Mouse (Mus musculus): Measurements from ENCODE around the gene Camta2. TPM values are rescaled to one million over a fixed set of nuclear protein-coding genes. Genes with fewer than 3 reads are reported as not detected.

Gene Camta2
- total RNA-seq, 2 experiments from 2014 or later = 232 to 256 TPM

- no peak for DNase-seq (ENCODE audit: low spot score in 2 of 2)
- intact Hi-C loops (cut with DNase I) = no loop called here
These were observed 35.6 kb downstream of the Camta2 start for GRCm38 (mm10) chr11:70652029-70652883.

- intact Hi-C loops (cut with DNase I) = no loop called here
These were observed 36.5 kb downstream of the Camta2 start for GRCm38 (mm10) chr11:70651391-70651790.

GRCm38 (mm10) chr11:70650322-70651175, 37.4 kb downstream of the Camta2 start:
- DNase-seq (ENCODE audit: low spot score in 2 of 2) = no peak
- intact Hi-C loops (cut with DNase I) = no loop called here

More at GRCm38 (mm10) chr11:70651391-70651790, 36.5 kb downstream of the Camta2 start:
- no peak for DNase-seq (ENCODE audit: low spot score in 2 of 2)

- no peak for DNase-seq (ENCODE audit: low spot score in 2 of 2)
- intact Hi-C loops (cut with DNase I) = no loop called here
These were observed 38.6 kb downstream of the Camta2 start for GRCm38 (mm10) chr11:70649185-70649734.

GRCm38 (mm10) chr11:70648512-70648911, 39.4 kb downstream of the Camta2 start:
- intact Hi-C loops (cut with DNase I) = no loop called here

GRCm38 (mm10) chr11:70647716-70648420, 40.0 kb downstream of the Camta2 start:
- peak in 1 of 2 experiments; percentile 42 for DNase-seq (ENCODE audit: low spot score in 2 of 2)
- intact Hi-C loops (cut with DNase I) = no loop called here

More at GRCm38 (mm10) chr11:70648512-70648911, 39.4 kb downstream of the Camta2 start:
- no peak for DNase-seq (ENCODE audit: low spot score in 2 of 2)

- intact Hi-C loops (cut with DNase I) = no loop called here
- DNase-seq (ENCODE audit: low spot score in 2 of 2) = peak; percentile 94 to 95
These were observed 40.9 kb downstream of the Camta2 start, which contains the start of the genes Rnf167 and Slc25a11 for GRCm38 (mm10) chr11:70646691-70647650. TSS of gene Rnf167 (plus strand) at chr11:70647235. TSS of gene Slc25a11 (minus strand) at chr11:70647479.

- intact Hi-C loops (cut with DNase I) = no loop called here
- DNase-seq (ENCODE audit: low spot score in 2 of 2) = no peak
These were observed 41.7 kb downstream of the Camta2 start for GRCm38 (mm10) chr11:70646259-70646555.

GRCm38 (mm10) chr11:70645461-70646258, 42.2 kb downstream of the Camta2 start:
- intact Hi-C loops (cut with DNase I) = no loop called here
- DNase-seq (ENCODE audit: low spot score in 2 of 2) = no peak

GRCm38 (mm10) chr11:70644564-70645103, 43.3 kb downstream of the Camta2 start:
- intact Hi-C loops (cut with DNase I) = no loop called here
- no peak for DNase-seq (ENCODE audit: low spot score in 2 of 2)

- no peak for DNase-seq (ENCODE audit: low spot score in 2 of 2)
- intact Hi-C loops (cut with DNase I) = no loop called here
These were observed 44.9 kb downstream of the Camta2 start for GRCm38 (mm10) chr11:70643051-70643450.

GRCm38 (mm10) chr11:70641241-70641640, 46.7 kb downstream of the Camta2 start:
- intact Hi-C loops (cut with DNase I) = no loop called here
- DNase-seq (ENCODE audit: low spot score in 2 of 2) = no peak

- intact Hi-C loops (cut with DNase I) = no loop called here
These were observed 47.9 kb downstream of the Camta2 start for GRCm38 (mm10) chr11:70639976-70640375.

GRCm38 (mm10) chr11:70638714-70639278, 49.1 kb downstream of the Camta2 start, which contains the start of gene Gp1ba:
TSS of gene Gp1ba (plus strand) at chr11:70639122.
- intact Hi-C loops (cut with DNase I) = no loop called here

More at GRCm38 (mm10) chr11:70639976-70640375, 47.9 kb downstream of the Camta2 start:
- no peak for DNase-seq (ENCODE audit: low spot score in 2 of 2)

GRCm38 (mm10) chr11:70638293-70638692, 49.6 kb downstream of the Camta2 start:
- no peak for DNase-seq (ENCODE audit: low spot score in 2 of 2)
- intact Hi-C loops (cut with DNase I) = no loop called here

More at GRCm38 (mm10) chr11:70638714-70639278, 49.1 kb downstream of the Camta2 start, which contains the start of gene Gp1ba:
- no peak for DNase-seq (ENCODE audit: low spot score in 2 of 2)

GRCm38 (mm10) chr11:70637764-70638163, 50.1 kb downstream of the Camta2 start:
- intact Hi-C loops (cut with DNase I) = no loop called here
- DNase-seq (ENCODE audit: low spot score in 2 of 2) = no peak

GRCm38 (mm10) chr11:70635601-70636000, 52.3 kb downstream of the Camta2 start:
- intact Hi-C loops (cut with DNase I) = no loop called here
- no peak for DNase-seq (ENCODE audit: low spot score in 2 of 2)
